In the genomic region with DNA sequence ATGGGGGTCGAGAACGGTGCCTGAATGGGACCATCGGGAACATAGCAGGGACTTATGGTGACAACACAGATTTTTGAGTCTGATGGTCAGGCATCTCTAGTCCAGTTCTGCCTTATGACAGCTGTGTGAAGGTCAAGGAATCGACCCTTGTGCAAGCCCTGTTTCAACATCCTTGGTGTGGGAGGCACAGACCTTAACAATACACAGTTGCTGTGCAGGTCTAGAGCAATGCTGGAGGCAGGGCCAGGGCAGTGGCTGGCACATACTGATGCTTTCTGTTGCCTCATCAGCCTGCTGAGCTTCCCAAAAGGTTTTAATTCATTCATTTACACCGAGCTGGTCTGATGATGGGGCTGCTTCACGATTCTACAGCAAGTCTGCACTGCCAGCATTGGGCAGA, we compare ENCODE assay signal across 14 mouse cellular contexts. TPM values are rescaled to one million over a fixed set of nuclear protein-coding genes. Genes with fewer than 3 reads are reported as not detected.
DNase-seq lines count a peak whose midpoint lies in the region; ATAC-seq and TF ChIP-seq lines count a peak whose summit lies in the region.
"Had no signal": no experiment of that assay in that cellular context is flagged by ENCODE, and none has a peak within 500 bp of the region (broad histone marks: within the 10 kb centered on the region; RNA-seq: fewer than 3 reads in every experiment).

No protein-coding gene starts in this region.

- no peaks in the 10 kb centered on the region for H3K27me3 ChIP-seq in hindbrain, embryonic 15.5 days
- H3K27me3 ChIP-seq in hindbrain, postnatal 0 days (ENCODE audit: insufficient read depth, low read length) = no peaks in the 10 kb centered on the region
- no peaks in the 10 kb centered on the region for H3K27me3 ChIP-seq in megakaryocyte, embryonic 14.5 days (replicated peaks)
- H3K27me3 ChIP-seq: forebrain, embryonic 15.5 days; limb, embryonic 13.5 days had no signal

- DNase-seq in hindbrain, postnatal 0 days (ENCODE audit: low spot score) = no peak
- DNase-seq in lung, postnatal 14 days = peak; percentile 30
- DNase-seq: embryo, embryonic 11 days; retina, postnatal 1 day; thymus, postnatal 25 days had no signal

- no peak overlapping the region for H3K4me2 ChIP-seq in hindbrain, embryonic 15.5 days
- H3K4me2 ChIP-seq in hindbrain, postnatal 0 days (ENCODE audit: low read depth, low read length) = no peak overlapping the region
- H3K4me2 ChIP-seq: forebrain, embryonic 15.5 days; limb, embryonic 13.5 days had no signal

- no peak overlapping the region for H3K27ac ChIP-seq in hindbrain, embryonic 15.5 days (replicated peaks)
- no peak overlapping the region for H3K27ac ChIP-seq in hindbrain, postnatal 0 days
- H3K27ac ChIP-seq: forebrain, embryonic 15.5 days; limb, embryonic 13.5 days had no signal

- no peak for TF ChIP-seq CTCF in hindbrain, postnatal 0 days (IDR thresholded peaks at IDR 0.05; ENCODE audit: low read depth)

- H3K4me1 ChIP-seq in hindbrain, embryonic 15.5 days (replicated peaks) = no peaks in the 10 kb centered on the region
- H3K4me1 ChIP-seq in hindbrain, postnatal 0 days (ENCODE audit: insufficient read depth, low read length) = no peaks in the 10 kb centered on the region
- peaks cover 90% of the 10 kb centered on the region for H3K4me1 ChIP-seq in megakaryocyte, embryonic 14.5 days
- H3K4me1 ChIP-seq: limb, embryonic 13.5 days had no signal

- WGBS in hindbrain, embryonic 15.5 days = 82% methylated on average over 6 of the region's 6 CpGs
- 75% methylated on average over 6 of the region's 6 CpGs for WGBS in hindbrain, postnatal 0 days

- peak; percentile 46; the same call in 1 of the 2 replicates for ATAC-seq in hindbrain, embryonic 15.5 days (ENCODE audit: low FRiP score, low read depth)
- no peak for ATAC-seq in hindbrain, postnatal 0 days
- ATAC-seq in megakaryocyte, adult 5-6 weeks (ENCODE audit: poor library complexity, severe bottlenecking) = no peak
- peak; percentile 11 for ATAC-seq in erythroblast, adult 5-6 weeks (replicated peaks; ENCODE audit: low FRiP score, poor library complexity, severe bottlenecking)
- no peak for ATAC-seq in cerebellum, adult (ENCODE audit: insufficient number of reproducible peaks, low FRiP score, low TSS enrichment)
- ATAC-seq: hindbrain, embryonic 16.5 days had no signal

- H3K36me3 ChIP-seq in hindbrain, embryonic 15.5 days = no peaks in the 10 kb centered on the region
- no peaks in the 10 kb centered on the region for H3K36me3 ChIP-seq in hindbrain, postnatal 0 days (ENCODE audit: insufficient read depth, low read length)
- peaks cover 76% of the 10 kb centered on the region for H3K36me3 ChIP-seq in megakaryocyte, embryonic 14.5 days (replicated peaks; ENCODE audit: low read length)
- H3K36me3 ChIP-seq: forebrain, embryonic 15.5 days; limb, embryonic 13.5 days had no signal

- H3K4me3 ChIP-seq in hindbrain, embryonic 15.5 days = no peak overlapping the region
- H3K4me3 ChIP-seq in hindbrain, postnatal 0 days (ENCODE audit: low read length) = no peak overlapping the region
- H3K4me3 ChIP-seq in megakaryocyte, embryonic 14.5 days (replicated peaks) = peak overlapping the region; percentile 54
- H3K4me3 ChIP-seq: forebrain, embryonic 15.5 days; limb, embryonic 13.5 days; myocyte had no signal

- H3K9ac ChIP-seq in hindbrain, embryonic 15.5 days = no peak overlapping the region
- H3K9ac ChIP-seq in hindbrain, postnatal 0 days (replicated peaks; ENCODE audit: low read length) = no peak overlapping the region
- H3K9ac ChIP-seq: forebrain, embryonic 15.5 days; limb, embryonic 13.5 days had no signal

- H3K9me3 ChIP-seq in hindbrain, embryonic 15.5 days = no peaks in the 10 kb centered on the region
- no peaks in the 10 kb centered on the region for H3K9me3 ChIP-seq in hindbrain, postnatal 0 days (ENCODE audit: low read length)
- no peaks in the 10 kb centered on the region for H3K9me3 ChIP-seq in megakaryocyte, embryonic 14.5 days
- H3K9me3 ChIP-seq: forebrain, embryonic 15.5 days; limb, embryonic 13.5 days had no signal

RNA-seq across cellular contexts. Expression of gene Slc22a23, which starts 28.5 kb away (rescaled TPM):
- 16.5 and 17.2 TPM in 2 replicates for polyA plus RNA-seq in hindbrain, embryonic 15.5 days (2015; fragmentation: Nextera tagmentation; extraction: Ambion mirVana)
- total RNA-seq in hindbrain, postnatal 0 days (2014; rRNA removed) = 118 and 136 TPM in 2 replicates
- 12.4 and 12.9 TPM in 2 replicates for polyA plus RNA-seq in hindbrain, postnatal 0 days (2015; fragmentation: Nextera tagmentation; extraction: Ambion mirVana)
- 33.9 and 61.7 TPM in 2 replicates for polyA plus RNA-seq in megakaryocyte, embryonic 14.5 days (2012; ENCODE audit: insufficient read depth, low replicate concordance)
- 0.65 and 1.0 TPM in 2 replicates for total RNA-seq in megakaryocyte, adult 5-6 weeks (2015)
- total RNA-seq in megakaryocyte, adult 5-6 weeks (2017) = 0.22 and 2.7 TPM in 2 replicates
- total RNA-seq in erythroblast, adult 5-6 weeks (2015; ENCODE audit: low replicate concordance) = 96.1 and 126 TPM in 2 replicates
- 118 and 177 TPM in 2 replicates for total RNA-seq in erythroblast, adult 5-6 weeks (2017; ENCODE audit: low replicate concordance)

Comparison
In these comparisons a context has a peak if more than half of its experiments do, and no peak if none do; other contexts are left out.
1. ATAC-seq: peak in hindbrain, embryonic 15.5 days (single experiment) and erythroblast, adult 5-6 weeks (single experiment); none in hindbrain, postnatal 0 days (single experiment), megakaryocyte, adult 5-6 weeks (single experiment) and cerebellum, adult (single experiment).
2. RNA of gene Slc22a23, which starts 28.5 kb away (total RNA-seq): 96.1 to 177 TPM in erythroblast, adult 5-6 weeks and 118 to 136 TPM in hindbrain, postnatal 0 days; 0.22 to 2.7 TPM in megakaryocyte, adult 5-6 weeks; every median in the first group is over 10 times any median in the second.